Comparison of ENCODE assay signal across 1 mouse cellular context in the genomic region with DNA sequence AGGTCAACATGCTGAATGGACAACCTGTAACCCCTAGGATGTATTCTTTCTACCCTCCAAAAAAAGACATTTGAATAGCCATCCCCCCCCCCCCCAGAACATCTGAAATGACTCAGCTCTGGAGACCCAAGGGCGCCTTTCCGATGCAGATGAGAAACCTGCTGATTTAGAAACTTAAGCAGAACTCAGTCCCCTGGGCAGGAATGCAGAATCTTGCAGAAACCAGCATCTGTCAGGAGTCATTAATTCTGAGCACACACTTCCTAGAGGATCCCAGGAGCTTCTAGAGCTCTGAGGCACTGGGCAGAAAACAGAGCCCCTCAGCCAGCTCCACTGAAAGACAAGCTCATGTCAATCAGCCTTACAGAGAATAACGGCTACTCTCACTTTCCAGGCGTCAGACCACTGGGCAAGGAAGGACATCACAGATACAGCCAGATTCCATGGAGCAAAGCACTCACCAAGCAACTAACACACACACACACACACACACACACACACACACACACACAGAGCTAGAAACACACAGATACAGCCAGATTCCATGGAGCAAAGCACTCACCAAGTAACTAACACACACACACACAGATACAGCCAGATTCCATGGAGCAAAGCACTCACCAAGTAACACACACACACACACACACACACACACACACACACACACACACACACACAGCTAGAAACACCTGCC.
TF ChIP-seq lines count a peak whose summit lies in the region.

No protein-coding gene starts in this region.

TF ChIP-seq in CH12.LX, 34 proteins besides CTCF, POLR2A, EP300 and RAD21:
- peak; percentile 74 for TF ChIP-seq IRF4 (IDR thresholded peaks at IDR 0.05; ENCODE audit: low read depth, low read length)
- TF ChIP-seq ZNF384 (IDR thresholded peaks at IDR 0.05; ENCODE audit: low read depth, low read length) = peak; percentile 69
- no peak for TF ChIP-seq SMC3 (IDR thresholded peaks at IDR 0.05; ENCODE audit: low read depth, low read length)
